Mouse (Mus musculus): ENCODE measurements around the gene Dad1. TPM values are rescaled to one million over a fixed set of nuclear protein-coding genes. Genes with fewer than 3 reads are reported as not detected.

Dad1 gene
- total RNA-seq, 2 experiments from 2014 or later, result 89.9 to 92.3 TPM

DNA sequence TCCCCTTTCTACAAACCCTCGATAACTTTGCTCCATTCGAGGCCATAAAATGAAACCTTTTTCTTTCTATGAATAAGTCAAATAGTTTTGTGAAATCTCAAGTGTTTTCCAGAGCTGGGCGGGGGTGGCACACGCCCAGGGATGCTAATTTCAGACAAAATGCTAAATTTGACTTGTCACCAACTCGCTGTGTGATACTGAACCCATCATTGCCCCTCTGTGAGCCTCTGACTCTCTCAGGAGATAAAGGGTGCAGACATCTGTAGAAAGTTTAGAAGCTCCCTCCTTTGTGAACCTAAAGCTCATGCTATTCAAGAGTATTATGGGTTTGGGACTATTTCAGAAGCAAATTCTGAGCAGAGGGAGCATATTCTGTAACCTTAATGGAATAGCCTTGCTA, 46.0 kb downstream of the Dad1 start:
- DNase-seq (ENCODE audit: low spot score in 2 of 2), result no peak

DNA sequence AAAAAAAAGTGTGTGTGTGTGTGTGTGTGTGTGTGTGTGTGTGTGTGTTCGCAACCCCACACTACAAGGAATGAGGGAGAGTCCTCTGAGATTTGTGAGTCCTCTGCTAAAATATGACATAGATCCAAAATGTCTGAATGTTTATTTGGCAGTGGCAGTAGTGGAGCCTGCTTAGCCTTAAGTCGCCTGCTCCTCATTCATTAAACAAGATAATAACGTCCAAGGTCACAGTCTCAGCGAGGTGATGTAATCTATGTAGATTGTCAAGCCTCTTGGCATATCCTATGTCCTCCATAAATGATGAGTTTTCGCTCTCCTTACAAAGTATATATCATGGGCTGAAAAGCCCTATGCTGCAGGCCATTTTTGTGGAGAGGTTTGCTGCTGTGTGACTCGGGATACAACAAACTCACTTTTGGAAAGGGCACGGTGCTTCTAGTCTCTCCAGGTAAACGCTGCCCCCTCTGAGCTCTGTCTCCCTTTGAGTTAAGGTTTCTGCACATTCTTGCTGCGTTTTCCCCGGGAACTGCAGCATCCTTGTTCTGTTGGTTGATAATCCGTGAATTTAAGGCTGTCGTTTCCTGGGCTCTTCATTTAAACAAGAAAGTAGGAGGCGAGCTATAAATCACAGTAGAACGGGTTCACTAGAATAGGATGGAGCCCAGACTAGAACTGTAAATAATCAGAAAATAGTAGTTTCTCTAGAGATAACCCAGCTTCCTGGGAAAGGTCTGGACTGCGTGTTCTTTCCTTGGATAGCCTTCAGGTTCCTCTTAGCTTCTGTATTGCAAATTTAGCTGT, 47.0 kb downstream of the Dad1 start:
- no peak for DNase-seq (ENCODE audit: low spot score in 2 of 2)

DNA sequence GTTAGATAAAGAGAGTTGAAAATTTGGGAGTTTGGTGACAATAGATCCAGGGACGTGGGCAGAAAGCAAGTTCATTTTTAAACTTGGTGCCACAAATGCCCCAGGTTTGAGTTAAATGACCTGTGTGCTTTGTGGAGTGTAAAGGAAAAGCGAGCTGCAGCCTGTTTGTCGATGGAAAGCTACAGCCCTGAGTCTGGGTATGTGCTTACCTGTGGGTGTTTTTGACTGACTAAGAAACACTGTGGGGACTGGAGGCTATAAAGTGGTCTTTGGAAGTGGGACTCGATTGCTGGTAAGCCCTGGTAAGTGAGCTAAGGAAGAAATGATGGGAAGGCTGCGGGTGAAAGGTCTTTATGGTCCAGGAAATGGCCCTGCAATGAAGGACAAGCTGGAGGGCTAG, 47.6 kb downstream of the Dad1 start:
- DNase-seq (ENCODE audit: low spot score in 2 of 2), result no peak

DNA sequence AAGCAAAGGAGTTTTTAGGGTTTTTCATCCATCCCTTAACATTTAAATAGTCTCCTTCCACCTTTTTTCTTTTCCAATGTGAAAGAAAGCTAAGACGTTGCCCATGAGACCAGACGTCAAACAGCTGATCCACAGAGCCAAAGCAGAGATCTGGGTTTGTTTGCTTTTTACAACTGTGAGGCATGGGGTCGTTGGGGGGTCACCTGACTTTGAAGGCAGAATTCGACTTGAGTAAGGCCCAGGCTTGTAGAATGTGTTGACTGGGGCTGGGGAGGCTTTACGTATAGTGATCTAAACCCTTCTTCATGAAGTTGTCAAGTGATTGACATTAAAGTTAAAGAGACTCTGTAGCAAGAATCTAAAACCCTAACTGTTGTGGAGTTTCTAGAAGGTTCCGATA, 48.0 kb downstream of the Dad1 start:
- DNase-seq (ENCODE audit: low spot score in 2 of 2), result no peak

DNA sequence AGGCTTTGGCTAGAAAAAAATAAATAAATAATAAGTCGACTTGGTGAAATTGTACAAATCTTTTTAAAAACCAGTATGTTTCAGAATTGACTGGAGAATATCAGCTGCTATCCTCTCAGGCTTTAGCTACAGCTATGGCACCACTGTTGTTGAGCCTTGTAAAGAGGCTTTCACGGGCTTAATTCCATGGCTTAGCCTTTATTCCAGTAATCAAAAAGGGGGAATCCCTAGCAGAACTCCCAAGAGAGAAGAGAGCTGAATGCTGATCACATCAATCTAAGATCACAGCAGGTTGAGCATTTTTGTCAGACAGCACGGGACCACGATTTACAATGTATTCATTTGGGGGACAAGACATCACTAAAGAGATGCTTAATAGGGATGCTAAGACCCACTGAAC, 49.1 kb downstream of the Dad1 start:
- DNase-seq (ENCODE audit: low spot score in 2 of 2), result no peak

DNA sequence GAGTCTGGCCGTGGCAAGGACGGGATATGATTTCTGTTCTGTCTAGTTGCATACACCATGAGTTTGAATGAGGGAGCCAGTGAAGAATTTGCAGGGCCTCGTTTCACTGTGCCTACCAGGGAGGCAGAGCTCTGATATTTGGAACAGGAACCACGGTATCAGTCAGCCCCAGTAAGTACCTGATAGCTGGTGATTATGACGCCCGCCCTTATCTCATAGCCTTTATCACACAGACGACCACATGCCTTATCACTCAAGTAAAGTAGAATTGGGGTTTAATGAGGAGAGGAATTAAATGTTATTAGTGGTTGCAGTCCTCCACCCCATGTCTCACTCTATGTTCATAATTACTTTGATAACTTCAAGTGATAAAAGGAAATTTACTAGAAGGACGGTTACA, 49.6 kb downstream of the Dad1 start:
- DNase-seq (ENCODE audit: low spot score in 2 of 2), result no peak

DNA sequence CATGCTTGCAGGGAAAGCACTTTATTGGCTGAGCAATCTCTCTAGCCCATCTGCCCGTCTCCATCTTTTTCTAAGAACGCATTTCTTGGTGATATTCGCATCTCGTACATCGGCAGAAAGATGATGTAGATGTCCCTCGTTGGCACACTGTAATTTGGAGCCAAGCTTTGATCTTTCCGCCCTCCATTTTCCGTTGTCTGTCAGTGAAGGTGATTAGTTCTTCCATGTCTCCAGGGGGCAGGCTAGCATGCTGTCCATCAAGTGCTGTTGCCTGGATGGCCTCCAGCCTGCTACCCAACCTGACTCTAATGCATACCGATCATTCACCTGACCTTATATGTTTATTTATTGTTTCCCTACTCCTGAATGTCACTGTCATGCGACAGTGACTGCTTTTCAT, 50.1 kb downstream of the Dad1 start:
- no peak for DNase-seq (ENCODE audit: low spot score in 2 of 2)

DNA sequence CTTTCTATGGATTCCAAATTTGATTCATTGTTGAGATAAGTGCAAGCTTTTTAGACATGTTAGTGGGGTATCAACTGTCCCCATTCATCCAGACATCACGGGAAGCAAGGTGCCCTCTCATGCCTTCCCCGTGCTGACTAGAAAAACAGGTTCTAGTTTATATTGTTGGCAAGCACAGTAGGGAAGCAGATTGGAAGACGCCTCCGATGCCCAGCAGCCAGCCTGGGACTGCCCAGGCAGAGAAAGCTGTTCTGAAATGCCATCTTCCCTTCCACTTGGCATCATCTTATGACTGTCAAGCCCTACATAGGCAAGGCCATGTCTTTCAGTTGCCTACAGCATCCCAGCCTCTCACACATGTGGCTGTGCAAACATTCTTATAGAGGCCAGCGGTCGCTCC, 50.7 kb downstream of the Dad1 start:
- no peak for DNase-seq (ENCODE audit: low spot score in 2 of 2)

DNA sequence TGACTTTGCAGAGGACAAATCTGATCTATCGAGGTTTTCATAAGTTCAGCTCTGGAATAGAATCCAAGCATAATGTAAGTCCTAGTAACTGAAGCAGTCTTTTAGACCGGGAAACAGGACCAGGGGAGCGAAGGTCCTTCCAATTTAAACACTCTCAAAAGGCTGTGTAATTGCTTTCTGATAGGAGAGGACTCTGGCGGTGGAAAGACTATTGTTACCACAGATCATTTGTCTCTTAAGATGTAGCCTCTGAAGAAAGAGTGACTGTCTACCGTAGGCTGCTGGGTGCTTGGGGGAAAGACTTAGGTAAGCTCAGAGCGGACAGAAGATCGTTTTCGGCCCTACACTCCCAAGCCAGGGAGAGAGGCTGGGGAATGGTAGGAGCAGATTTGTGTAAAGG, 53.5 kb downstream of the Dad1 start:
- no peak for DNase-seq (ENCODE audit: low spot score in 2 of 2)

DNA sequence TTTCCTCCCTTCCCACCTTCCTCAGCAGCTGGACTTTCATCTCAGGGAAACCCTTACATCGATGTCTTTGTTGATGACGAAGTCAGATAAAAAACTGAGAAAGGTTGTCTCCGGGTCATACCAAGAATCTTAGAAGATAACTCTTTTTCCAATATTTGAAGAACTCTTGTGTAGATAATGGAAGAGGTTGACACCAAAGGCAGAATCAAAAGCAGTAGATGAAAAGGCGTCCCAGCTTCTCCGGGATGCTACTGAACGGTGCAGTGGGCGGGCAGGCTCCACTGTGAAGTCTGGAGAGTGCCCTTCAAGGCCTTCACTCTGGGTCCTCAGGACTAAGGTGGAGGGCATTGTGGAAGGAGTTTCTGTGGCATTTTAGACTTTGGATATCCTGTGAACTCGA, 54.2 kb downstream of the Dad1 start:
- DNase-seq (ENCODE audit: low spot score in 2 of 2), result no peak

DNA sequence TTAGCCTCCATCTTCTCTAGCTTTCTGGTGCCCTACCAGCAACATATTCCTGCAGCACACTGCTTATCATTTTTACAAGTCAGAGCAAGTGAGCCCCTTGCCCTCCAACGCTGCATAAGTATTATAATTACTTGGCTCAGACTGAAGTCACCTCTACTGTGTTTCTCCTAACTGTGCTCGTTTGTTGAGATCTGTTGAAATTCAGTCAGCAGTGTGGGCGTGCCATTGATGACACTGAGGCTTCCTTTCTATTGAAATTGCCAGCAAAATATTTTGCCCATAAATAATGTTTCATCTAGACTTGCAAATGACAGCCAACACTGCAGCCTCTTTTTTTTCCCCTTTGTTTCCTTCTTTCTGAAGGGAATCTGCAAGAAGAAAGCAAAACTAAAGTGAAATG, 56.2 kb downstream of the Dad1 start:
- DNase-seq (ENCODE audit: low spot score in 2 of 2), result no peak

DNA sequence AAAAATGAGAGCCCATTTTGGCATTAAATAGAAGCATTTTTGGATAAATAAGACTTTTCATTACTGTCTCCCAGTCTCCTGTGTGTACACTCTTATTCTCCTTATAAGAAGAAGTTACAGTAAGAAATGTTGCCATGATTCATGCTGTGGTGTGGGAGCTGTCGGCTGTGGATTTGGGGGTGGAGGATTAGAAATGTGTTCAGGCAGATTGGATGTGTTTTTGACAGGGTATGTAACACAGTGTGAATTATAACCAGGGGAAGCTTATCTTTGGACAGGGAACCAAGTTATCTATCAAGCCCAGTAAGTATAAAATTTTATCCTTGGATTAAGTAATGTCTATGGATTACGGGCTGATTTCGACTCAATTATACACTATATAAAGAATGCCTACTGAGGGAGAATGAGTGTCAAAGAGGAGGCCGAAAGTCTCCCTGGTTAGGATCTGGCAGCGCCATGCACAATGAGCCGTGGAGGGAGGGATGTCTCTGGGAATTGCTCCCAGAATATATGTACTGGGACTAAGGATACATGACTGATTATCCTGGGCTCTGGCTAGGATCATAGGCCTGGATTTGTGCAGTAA, 58.0 kb downstream of the Dad1 start:
- DNase-seq (ENCODE audit: low spot score in 2 of 2), result no peak

DNA sequence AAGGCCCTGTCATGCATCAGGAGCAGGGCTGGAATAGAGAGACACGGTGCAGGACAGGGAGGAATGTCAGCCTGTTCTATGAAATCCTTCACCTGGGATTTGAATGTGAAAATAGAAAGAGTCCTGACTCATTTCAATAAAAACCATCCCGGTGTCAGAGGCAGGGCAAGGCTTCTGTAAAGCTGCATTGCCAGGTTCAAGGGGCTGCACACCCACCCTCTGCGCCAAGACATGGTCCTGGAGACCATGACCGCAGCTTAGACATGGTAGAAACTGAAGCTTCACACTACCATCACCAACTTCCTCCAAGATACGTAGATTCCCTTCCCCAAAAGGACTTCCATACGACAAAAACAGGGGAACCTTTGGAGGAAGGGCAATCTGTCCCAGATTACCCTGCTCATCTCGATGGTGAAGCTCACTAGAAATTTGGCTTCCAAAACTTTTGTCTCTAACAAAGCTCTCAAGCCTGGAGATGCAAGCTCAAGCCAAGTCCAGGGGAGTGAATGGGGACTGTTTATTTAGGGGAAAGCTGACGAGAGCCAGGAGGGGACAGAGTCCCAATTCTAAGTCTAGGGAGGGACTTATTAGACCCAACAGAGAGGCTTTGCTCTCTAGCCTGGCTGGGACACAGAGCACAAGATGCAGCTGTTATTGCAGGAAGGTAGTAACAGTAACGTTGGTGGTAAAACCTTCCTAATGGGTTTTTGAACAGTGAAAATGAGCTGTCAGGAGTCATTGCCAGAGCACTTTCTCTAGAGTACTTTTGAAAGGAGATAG, 60.4 kb downstream of the Dad1 start:
- no peak for DNase-seq (ENCODE audit: low spot score in 2 of 2)

DNA sequence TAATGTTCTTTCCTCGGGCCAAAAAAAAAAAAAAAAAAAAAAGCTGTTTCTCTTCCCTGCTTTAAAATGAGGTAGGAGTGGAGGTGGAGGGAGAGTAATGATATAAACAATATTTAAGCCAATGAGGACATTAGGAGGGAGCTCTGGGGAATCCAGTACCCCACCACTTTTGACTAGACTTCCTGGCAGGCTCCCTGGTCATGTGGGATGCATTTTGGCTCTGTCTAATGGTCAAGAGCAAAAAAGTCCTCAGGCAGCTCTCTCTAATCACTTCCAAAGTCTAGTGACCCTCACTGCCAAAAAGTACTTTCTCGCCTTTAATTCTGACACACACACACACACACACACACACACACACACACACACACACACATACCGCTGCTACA, 61.4 kb downstream of the Dad1 start:
- no peak for DNase-seq (ENCODE audit: low spot score in 2 of 2)

DNA sequence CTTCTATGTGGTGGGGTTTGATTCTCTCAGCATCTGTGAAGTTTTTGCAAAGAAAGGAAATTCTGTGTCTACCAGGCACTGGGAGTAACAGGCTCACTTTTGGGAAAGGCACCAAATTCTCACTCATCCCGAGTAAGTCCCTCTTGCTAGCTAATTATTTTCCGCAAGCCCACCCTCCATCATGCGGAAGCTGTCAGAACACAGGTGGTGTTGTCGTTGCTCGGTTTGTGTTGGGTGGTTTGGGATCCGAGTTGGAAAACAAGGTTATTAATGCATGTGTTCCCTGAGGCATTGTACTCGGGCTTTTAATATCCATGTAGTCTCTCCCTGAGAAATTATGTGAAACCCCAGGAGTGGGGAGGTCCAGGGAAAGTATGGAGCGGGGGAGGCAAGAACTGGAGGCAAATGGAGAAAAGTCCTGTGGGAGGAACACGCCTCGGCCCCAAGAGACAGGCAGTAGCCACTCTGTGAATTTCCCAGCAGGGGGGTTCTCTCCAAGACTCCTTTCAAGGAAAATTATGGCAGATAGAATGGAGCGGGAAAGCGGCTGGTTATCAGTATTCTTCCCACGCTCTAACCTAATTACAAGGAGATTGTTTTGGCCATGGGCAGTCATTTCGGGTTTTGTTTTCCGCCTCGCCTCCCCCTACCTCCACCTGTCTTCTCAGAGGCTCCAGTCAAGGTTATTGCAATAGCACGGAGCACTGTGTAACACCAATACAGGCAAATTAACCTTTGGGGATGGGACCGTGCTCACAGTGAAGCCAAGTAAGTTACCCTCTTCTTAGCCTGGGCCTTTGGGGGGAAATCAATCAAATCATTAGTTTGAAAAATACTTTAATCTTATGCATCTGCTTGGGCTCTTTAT, 62.1 kb downstream of the Dad1 start:
- DNase-seq (ENCODE audit: low spot score in 2 of 2), result no peak

DNA sequence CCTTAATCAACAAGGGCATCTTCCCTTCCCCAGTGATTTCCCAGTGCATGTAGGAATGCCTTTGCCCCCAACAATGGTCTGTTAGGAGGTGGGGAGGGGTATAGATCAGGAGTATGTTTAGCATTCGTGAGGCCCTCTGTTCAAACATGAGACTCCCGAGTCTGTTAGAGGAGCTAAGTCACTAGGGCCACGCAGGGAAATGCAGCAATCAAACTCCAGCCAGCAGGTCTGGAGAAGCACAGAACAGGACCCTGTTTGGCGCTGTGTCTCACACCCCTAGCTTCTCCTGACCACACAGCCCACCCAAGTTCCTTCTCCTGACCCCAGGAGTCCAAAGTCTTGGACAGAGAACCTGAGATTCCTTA, 62.9 kb downstream of the Dad1 start:
- no peak for DNase-seq (ENCODE audit: low spot score in 2 of 2)

DNA sequence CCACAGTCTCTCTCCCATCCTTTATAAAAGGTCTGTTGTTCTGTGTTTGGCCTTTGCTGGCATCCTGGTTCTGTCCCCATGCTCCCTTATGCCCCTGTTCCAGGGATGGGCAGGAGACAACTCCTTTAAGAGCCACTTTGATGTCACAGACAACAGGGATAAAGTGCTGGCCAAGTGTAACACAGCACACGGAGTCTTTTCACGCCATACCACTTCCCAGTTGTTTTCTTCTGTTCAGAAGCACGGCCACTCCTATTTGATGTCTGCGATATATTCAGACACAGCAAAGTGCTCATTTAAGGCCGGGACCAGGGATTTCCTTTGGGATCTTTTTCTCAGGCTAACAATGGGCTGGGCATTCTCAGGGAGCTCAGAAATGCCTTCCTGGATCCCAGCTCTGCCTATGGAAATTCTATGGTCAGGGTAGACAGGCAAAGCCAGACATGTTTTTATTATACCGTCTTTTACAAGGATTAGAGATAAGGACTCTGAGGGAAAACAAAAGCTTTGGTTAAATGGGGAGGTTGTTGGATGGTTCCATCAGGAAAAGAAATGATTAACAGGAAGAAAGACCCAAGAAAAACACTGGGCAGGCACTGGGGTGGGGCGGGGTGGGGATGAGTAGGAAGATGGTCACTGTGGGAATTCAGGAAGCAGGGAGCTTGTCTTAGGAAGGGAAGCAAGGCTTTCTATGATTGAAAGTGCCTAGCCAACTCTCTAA, 63.4 kb downstream of the Dad1 start:
- no peak for DNase-seq (ENCODE audit: low spot score in 2 of 2)

DNA sequence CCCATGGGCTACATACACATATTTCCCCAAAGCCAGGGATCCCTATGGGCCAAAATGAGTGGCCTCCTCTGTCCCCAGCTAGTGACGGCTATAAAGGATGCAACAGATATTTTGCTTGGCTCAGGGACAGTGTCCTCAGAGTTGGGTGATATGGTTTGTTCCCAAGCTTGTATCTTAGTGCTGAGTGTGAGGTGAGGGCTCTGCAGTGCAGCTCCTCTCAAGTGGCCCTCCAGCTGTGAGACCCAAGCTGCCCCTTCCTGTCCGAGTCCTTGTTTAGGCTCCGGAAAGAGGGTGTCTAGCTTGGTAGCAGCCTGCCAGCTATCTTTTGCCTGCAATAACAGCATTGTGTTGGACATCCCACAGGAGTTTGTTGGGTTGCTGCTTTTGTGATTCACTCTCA, 64.6 kb downstream of the Dad1 start:
- no peak for DNase-seq (ENCODE audit: low spot score in 2 of 2)

DNA sequence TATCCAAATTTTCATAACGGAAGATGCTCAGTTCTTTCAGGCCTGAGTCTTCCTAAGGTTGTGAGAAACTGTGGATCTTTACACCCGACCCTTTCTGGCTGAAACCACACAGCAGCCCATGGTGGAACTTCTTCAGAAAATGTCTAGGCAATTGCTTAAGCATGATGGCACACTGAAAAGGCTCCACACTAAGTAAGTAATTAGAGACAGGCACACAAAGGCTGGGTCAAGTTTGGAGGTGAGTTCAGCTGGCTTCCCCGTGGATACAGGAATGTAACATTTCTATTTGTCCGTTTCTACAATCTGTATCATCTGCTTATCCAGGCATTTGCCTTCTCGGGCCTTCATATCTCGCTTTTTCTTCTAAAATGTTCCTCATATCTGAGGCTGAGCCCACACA, 66.7 kb downstream of the Dad1 start:
- no peak for DNase-seq (ENCODE audit: low spot score in 2 of 2)

Data from gastrocnemius, postnatal 4 days (tissue).